Mouse (Mus musculus): ENCODE data around the gene Gprc5b.

- TF ChIP-seq CTCF (conservative IDR thresholded peaks at IDR 0.05; ENCODE audit: low read length) (no peak), POU5F1 (IDR thresholded peaks at IDR 0.05; ENCODE audit: borderline replicate concordance, low read length) (no peak)
These were observed at the start of gene Gprc5b for GRCm38 (mm10) chr7:118995007-118995406.

All from E14TG2a.4 (cell line).